Mouse (Mus musculus) neutrophil, adult 5-6 weeks (primary cell): Measurements from ENCODE around the gene Gsto2. TPM values are rescaled to one million over a fixed set of nuclear protein-coding genes. Genes with fewer than 3 reads are reported as not detected.

Experiments used
- ATAC-seq: fragments of 151-379, 151-347 bp; 2 replicates; pipeline ENCODE4 v1.8.0; 2017; ENCODE audit warnings: mild to moderate bottlenecking, moderate TSS enrichment; ENCODE audit not compliant: insufficient number of reproducible peaks, poor library complexity, low FRiP score, severe bottlenecking; ENCODE audit errors: extremely low read depth
- total RNA-seq: library from RNA; stranded (forward); fragments of 200-1000 nt; gene quantifications from 2 replicates; pipeline ENCODE4 v1.2.3, GENCODE M21; 2017

Gene Gsto2
- total RNA-seq, 1 experiment from 2014 or later = 1.9 TPM

DNA sequence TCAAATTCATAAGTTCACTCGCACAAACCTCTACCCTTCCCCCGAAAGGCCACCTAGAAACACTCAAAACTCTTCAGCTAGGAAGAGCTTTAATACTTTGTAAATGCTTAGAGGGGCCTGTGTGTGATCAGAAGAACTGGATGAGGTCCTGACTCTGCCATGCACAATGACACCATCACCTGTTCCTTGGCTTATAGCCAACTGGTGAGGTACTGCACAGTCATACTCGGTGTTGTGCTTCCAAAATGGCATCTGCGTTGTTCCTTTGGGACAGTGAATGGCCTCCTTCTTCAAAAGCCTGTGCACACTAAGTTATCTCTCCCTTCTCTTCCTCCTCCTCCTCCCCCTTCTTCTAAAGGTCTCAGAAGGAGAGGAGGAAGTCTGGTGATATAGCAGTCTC lies 45.4 kb downstream of the Gsto2 start:
- ATAC-seq = no peak

- no peak for ATAC-seq
These were observed 48.0 kb downstream of the Gsto2 start for GRCm38 (mm10) chr19:47913344-47913743.

DNA sequence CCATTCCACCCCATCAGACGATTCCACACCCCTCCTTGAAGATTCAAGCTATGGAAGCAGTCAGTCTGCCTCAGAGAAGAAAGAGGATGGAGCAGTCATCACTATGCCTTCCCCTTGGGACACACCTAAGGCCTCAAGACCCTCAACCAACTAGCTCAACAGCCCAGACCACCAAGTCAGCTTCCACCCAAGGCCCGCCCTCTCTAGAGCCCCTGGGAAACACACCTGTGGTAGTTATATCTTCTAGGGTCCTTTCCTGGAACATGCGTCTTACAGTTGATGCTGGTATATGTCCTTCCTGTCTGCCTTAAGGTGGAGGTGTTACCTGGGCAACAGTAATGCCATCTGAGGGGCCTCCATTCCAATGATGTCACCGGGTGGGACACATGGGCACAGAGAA lies 48.9 kb downstream of the Gsto2 start:
- ATAC-seq = no peak

DNA sequence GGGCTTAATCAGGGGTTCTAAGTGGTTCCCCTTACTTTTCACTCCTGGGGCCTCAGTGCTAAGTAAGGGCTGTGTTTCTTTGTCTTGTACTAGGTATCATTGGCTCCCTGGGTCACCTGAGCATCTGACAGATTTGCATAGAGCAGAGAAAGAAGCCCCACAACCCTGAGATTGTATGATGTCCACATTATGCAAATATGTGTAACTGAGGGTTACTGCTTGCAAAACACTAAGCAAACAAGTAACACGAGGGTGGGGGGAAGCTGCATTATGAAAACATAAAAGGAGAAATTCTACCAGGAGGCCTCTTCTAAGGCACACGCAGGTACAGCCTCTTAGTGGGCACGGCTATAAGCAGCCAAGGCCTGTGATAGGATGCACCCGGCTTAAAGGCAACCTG lies 49.9 kb downstream of the Gsto2 start:
- peak; percentile 77 for ATAC-seq

GRCm38 (mm10) chr19:47917396-47917795 lies 52.1 kb downstream of the Gsto2 start:
- no peak for ATAC-seq

DNA sequence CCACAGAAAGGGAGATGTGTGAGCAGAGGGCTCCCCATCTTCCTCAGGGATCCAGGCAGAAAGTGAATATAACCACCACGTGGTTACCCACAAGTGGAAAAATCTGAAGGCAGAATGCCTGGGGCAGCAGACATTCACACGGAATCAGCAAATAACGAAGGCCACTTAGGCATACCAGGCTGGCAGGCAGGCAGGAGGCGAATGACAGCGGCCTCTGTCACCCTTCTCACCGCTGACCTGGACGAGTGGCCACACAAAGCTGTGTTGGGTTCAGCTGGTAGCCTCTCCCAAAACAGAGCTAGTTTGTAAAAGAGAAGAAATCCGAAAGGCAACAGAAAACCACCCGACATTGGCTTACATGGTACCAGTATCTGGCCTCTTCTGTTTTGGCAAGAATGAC lies 52.7 kb downstream of the Gsto2 start:
- ATAC-seq = no peak

DNA sequence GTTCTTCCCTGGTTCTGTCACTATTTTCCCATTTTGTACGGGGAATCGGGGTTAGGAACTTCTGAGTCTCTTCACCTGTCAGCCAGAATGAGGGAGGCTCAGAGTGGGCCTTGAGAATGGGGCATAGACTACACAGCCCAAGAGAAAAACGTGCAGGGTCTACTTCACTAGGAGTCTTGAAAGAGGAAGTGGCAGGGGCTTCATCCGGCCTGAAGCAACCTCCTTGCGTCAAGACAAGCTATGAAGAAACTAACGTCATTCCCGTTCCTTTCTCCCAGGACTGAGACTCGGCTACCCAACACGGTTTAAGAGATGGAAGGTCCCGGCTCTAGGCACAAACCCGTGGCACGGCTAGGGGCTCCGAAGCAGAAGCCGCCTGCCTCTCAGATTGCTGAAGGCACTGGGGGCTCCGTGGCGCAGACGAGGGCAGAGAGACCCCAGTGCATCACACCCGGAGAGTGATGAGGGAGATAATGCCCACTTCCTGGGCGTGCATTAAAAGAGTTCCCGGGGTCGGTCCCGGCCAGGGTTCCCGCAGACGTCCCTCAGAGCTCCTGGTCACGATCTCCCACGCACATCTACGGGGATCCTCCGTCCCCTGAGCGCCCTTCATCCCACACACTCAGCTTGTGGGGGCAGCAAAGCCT lies 53.2 kb downstream of the Gsto2 start:
- ATAC-seq = peak; percentile 27; the same call in 1 of the 2 replicates

DNA sequence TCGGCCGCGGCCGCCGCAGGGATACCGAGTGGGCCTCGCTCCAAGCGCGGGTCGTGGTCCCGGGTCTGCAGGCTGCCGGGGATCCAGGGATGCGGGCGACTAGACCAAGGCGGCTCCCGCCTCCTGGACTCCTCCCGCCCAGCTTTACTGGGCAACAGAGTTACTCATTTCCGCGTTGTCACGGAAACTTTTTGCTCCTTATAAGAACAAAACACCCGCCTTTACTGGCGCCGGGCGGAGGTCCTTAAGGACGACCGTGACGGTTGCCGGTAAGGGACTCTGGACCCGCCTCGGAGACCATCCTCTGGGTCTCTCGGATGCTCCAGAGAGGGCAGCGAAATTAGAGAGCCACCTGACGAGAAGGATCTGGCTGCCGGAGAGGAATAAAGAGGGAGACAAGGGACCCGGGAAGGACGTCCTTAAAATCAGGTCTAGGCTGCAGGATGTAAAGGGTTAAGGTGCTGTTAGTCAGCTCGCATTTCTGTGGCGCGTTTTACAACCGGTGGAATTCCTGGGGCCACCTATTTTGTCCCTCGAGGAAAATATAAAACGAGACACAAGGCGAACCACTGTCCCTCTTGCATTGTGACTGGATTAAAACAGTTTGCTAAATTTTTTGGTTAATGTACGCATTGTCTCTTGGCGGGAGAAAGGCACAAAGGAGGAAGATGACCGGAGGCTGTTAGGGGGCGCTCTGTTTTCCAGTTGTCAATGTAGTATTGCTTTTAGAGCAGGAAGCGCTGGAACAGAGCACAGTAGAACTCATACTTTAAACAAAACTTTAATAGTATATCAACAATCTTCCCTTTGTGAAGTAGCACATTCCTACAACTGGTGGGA lies 54.0 kb downstream of the Gsto2 start, which contains the start of the genes Cfap43 and Itprip:
Gene Cfap43, minus strand, starts transcription at position 162 of the 840 bp plus-strand sequence.
Gene Itprip, minus strand, starts transcription at position 174 of the 840 bp plus-strand sequence.
- ATAC-seq = peak; percentile 49

DNA sequence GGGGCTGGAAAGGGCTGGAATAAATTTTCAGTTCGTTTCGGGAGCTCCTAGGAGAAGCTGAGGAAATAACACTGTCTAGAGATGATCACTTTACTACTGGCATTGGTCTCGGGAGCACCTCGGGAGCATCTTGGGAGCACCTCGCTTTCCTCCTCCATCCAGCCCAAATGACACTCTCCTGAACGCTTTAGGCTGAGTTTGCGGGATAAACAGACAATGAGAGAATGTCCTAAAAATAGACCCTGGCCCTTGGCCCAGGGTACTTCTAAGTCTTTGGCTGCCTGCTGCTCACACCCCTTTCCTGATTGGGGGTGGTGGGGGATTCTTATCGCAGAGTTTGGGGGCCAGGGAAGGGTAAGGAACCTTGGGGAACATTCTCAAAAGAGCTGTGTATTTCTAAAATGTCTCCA lies 54.6 kb downstream of the Gsto2 start:
- ATAC-seq = no peak

DNA sequence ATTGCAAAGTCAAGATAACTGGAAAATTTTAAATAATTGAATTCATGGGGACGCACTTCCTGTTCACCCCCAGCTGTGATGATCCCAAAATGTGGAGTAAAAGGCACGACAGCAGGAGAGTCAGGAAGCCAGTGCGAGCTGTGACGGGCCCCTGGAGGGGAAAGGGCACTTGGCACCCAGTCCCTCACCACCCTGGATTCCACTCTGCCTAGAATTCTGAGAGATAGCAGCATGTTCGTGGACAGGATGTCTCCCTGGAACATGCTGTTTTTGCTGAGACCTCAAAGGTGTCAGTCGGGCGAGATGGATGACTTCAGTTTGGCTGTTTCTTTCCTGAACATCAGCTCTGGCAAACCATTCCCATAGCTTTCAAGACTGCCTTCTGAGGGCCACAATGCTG lies 60.5 kb downstream of the Gsto2 start:
- ATAC-seq = no peak

DNA sequence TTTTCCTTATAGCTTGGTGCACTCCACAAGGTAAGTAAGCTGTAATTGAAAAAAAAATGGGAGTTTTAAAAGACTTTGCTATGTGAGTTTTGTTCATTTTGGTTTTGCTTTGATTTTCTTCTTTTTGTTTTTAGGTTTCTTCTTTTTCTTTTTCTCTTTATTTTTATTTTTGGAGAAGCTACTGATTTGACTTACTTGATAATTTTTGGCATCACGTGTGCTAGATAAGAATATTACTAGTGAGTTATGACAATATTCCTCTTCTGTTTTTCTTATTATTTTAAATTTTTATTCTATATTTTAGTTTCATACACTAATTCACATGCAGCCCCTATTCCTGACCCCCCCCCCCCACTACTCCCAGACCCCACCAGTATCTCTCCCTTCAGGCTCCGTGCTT lies 61.7 kb downstream of the Gsto2 start:
- ATAC-seq = no peak

- ATAC-seq = no peak
These were observed 63.7 kb downstream of the Gsto2 start for GRCm38 (mm10) chr19:47929043-47929442.

DNA sequence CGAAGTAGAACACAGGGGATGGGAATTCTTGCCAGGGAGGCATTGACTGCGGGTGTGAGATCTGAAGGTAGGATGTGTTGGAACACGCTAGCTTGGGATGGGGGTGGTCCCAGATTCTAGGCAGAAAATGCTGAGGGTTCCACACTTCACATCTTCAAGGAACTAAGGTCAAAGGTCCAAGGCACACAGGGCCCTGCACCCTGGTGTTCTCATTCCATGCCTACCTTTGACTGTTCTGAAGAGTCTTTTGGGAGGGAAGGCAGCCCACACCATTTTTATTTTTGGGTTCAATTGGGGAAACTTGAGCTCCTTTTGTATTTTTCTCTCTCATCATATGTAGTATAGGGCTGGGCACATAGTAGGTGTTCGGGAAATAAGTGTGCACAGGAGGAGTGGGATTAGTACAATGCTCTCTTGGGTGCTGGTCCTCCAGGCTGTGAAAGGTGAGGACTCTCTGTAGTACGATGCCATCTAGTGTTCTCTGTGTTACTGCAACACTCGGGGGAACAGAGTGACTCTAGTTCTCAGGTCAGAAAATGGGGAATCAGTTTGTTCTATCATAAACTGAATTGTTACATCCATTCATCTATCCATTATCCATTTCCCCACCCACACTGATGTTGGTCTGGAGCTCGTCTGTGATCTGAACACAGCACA lies 66.8 kb downstream of the Gsto2 start:
- ATAC-seq = peak; percentile 90

GRCm38 (mm10) chr19:47934146-47934545 lies 68.8 kb downstream of the Gsto2 start:
- no peak for ATAC-seq

DNA sequence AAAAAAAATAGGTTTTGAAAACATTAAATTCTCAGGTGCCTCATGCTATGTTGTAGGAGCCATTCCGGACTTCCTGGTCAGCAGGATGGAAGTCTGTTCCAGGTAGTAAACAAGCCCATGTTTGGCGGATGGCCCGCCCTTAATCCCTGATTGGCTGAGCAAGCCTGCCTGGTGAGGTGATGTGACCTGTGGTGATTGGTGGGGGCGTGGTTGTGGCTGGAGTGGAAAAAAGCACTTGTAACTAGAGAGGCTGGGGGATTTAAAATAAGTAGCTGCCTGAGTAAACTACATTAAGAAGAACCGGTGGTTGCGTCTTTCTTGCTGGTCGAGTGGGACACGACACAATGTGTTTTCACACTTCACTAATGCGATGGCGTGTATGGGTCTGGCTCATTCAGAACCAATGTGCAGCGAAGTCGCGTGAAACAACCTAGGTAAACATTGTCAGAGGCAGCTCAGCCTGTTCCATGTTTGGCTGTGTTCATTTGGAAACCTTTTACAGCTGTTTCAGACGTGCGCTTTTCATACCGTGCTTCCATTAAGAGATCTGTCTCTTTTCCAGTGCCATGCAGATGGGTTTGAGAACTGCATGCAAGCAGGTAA lies 69.4 kb downstream of the Gsto2 start:
- no peak for ATAC-seq

GRCm38 (mm10) chr19:47935530-47935929 lies 70.2 kb downstream of the Gsto2 start:
- no peak for ATAC-seq
